Mouse (Mus musculus): Measurements from ENCODE around the gene Gm2696.
A peak's percentile ranks its signal among the peaks of the same experiment; 100 is the strongest.

The Gm2696 gene

GRCm38 (mm10) chr10:77847538-77847937, 33.1 kb downstream of the Gm2696 start:
- no peak for DNase-seq (ENCODE audit: low read depth)

GRCm38 (mm10) chr10:77852559-77852958, 38.1 kb downstream of the Gm2696 start, which contains the start of gene Gm10318:
Gm10318 (plus strand) TSS chr10:77852859.
- DNase-seq (ENCODE audit: low read depth), result no peak

GRCm38 (mm10) chr10:77861675-77862074, 47.2 kb downstream of the Gm2696 start, which contains the start of gene Gm3285:
Gm3285 (plus strand) TSS chr10:77861975.
- no peak for DNase-seq (ENCODE audit: low read depth)

GRCm38 (mm10) chr10:77864067-77864761, 49.7 kb downstream of the Gm2696 start:
- DNase-seq (ENCODE audit: low read depth), result peak; percentile 66

GRCm38 (mm10) chr10:77864762-77865143, 50.3 kb downstream of the Gm2696 start:
- no peak for DNase-seq (ENCODE audit: low read depth)

- DNase-seq (ENCODE audit: low read depth), result no peak
Measured at GRCm38 (mm10) chr10:77867546-77867945, 53.1 kb downstream of the Gm2696 start.

- DNase-seq (ENCODE audit: low read depth), result no peak
Measured at GRCm38 (mm10) chr10:77869651-77870050, 55.2 kb downstream of the Gm2696 start.

GRCm38 (mm10) chr10:77878985-77879384, 64.5 kb downstream of the Gm2696 start:
- DNase-seq (ENCODE audit: low read depth), result no peak

GRCm38 (mm10) chr10:77880305-77880704, 65.8 kb downstream of the Gm2696 start:
- no peak for DNase-seq (ENCODE audit: low read depth)

GRCm38 (mm10) chr10:77882553-77882952, 68.1 kb downstream of the Gm2696 start:
- DNase-seq (ENCODE audit: low read depth), result no peak

All from c-Kit-positive CD71-negative TER-119-negative erythroid progenitor cells, embryonic 14.5 days (primary cell).